12 mouse cellular contexts compared by ENCODE assay signal in the genomic region with DNA sequence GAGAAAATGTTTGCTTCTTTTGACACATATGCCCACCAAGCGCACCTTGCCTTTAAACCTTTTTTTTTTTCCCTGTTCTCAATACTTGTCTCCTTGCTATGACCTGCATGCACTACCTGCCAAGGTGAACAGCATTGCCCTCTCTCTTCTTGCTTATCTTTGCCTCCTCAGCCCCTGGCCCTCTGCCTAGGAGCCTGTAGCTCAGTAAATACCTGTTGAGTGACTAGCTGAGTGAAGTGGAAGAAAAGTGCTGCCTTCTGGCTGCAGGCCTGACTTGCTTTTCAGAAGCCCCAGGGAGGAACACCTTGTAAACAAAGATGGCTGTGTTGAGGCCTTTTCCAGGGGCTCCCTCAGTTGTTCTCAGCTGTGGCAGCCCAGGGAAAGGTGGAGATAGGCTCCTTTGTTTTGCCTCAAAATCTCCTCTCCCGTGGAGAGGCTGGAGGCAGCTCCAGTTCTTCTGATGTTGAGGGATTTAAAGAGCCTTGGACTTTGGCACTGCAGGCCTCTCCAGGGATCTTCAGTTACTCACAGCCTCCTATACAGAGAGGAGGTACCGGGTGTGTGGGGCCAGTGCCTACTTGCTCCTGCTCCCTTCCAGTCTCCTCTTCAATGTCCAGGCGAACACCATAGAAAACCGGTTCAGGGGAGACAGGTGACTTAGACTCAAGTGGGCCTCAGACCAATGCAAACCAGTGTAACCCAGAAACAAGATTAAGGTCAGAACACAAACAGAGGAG.
DNase-seq lines count a peak whose midpoint lies in the region; ATAC-seq lines count a peak whose summit lies in the region.
"Had no signal": no experiment of that assay in that cellular context is flagged by ENCODE, and none has a peak within 500 bp of the region (broad histone marks: within the 10 kb centered on the region; RNA-seq: fewer than 3 reads in every experiment).

No protein-coding gene starts in this region.

- no peaks in the 10 kb centered on the region for H3K27me3 ChIP-seq in forebrain, embryonic 10.5 days (ENCODE audit: poor library complexity, severe bottlenecking)
- no peaks in the 10 kb centered on the region for H3K27me3 ChIP-seq in forebrain, embryonic 13.5 days
- no peaks in the 10 kb centered on the region for H3K27me3 ChIP-seq in heart, embryonic 12.5 days (replicated peaks)
- H3K27me3 ChIP-seq in intestine, embryonic 16.5 days (replicated peaks; ENCODE audit: control insufficient read depth, insufficient read depth, low read length), result no peaks in the 10 kb centered on the region
- no peaks in the 10 kb centered on the region for H3K27me3 ChIP-seq in neural tube, embryonic 15.5 days (replicated peaks)

- H3K27ac ChIP-seq in forebrain, embryonic 10.5 days, result 0 out of 2 replicates have a peak overlapping the region, but pooled peaks have one; percentile 11
- H3K27ac ChIP-seq in forebrain, embryonic 13.5 days, result no peak overlapping the region
- peak overlapping the region; percentile 85 for H3K27ac ChIP-seq in heart, embryonic 12.5 days (ENCODE audit: poor library complexity, severe bottlenecking)
- H3K27ac ChIP-seq in intestine, embryonic 16.5 days (ENCODE audit: low read length), result peak overlapping the region; percentile 36; the same call in 1 of the 2 replicates
- H3K27ac ChIP-seq in neural tube, embryonic 15.5 days (replicated peaks), result no peak overlapping the region
- H3K27ac ChIP-seq: hindbrain, embryonic 14.5 days; liver, embryonic 14.5 days; midbrain, embryonic 10.5 days had no signal

- no peak overlapping the region for H3K9ac ChIP-seq in forebrain, embryonic 13.5 days
- no peak overlapping the region for H3K9ac ChIP-seq in heart, embryonic 12.5 days
- H3K9ac ChIP-seq in intestine, embryonic 16.5 days (ENCODE audit: low read depth, low read length), result no peak overlapping the region
- no peak overlapping the region for H3K9ac ChIP-seq in neural tube, embryonic 15.5 days (replicated peaks)
- H3K9ac ChIP-seq: hindbrain, embryonic 14.5 days; liver, embryonic 14.5 days had no signal

- no peaks in the 10 kb centered on the region for H3K9me3 ChIP-seq in forebrain, embryonic 10.5 days
- no peaks in the 10 kb centered on the region for H3K9me3 ChIP-seq in forebrain, embryonic 13.5 days (replicated peaks)
- 0 out of 2 replicates have a peak, but pooled peaks cover 3% of the 10 kb centered on the region for H3K9me3 ChIP-seq in heart, embryonic 12.5 days (replicated peaks)
- no peaks in the 10 kb centered on the region for H3K9me3 ChIP-seq in intestine, embryonic 16.5 days (ENCODE audit: control insufficient read depth, low read length)
- no peaks in the 10 kb centered on the region for H3K9me3 ChIP-seq in neural tube, embryonic 15.5 days (replicated peaks)
- H3K9me3 ChIP-seq: midbrain, embryonic 10.5 days had no signal

- no peak overlapping the region for H3K4me3 ChIP-seq in forebrain, embryonic 10.5 days
- no peak overlapping the region for H3K4me3 ChIP-seq in forebrain, embryonic 13.5 days
- H3K4me3 ChIP-seq in heart, embryonic 12.5 days, result no peak overlapping the region
- no peak overlapping the region for H3K4me3 ChIP-seq in intestine, embryonic 16.5 days (ENCODE audit: low read length)
- no peak overlapping the region for H3K4me3 ChIP-seq in neural tube, embryonic 15.5 days (replicated peaks)
- H3K4me3 ChIP-seq: midbrain, embryonic 10.5 days had no signal

- WGBS in forebrain, embryonic 10.5 days, result 45% methylated on average over 5 of the region's 5 CpGs
- WGBS in forebrain, embryonic 13.5 days, result 45% methylated on average over 5 of the region's 5 CpGs
- WGBS in heart, embryonic 12.5 days, result 61% methylated on average over 5 of the region's 5 CpGs
- 60% methylated on average over 5 of the region's 5 CpGs for WGBS in intestine, embryonic 16.5 days
- WGBS in neural tube, embryonic 15.5 days, result 73% methylated on average over 5 of the region's 5 CpGs

- no peak for DNase-seq in forebrain, embryonic 10.5 days (ENCODE audit: extremely low spot score, low spot score)
- peak; percentile 84 for DNase-seq in lung, postnatal 25 days (ENCODE audit: low spot score)
- DNase-seq in T-cell, adult 2 months (ENCODE audit: low spot score), result no peak
- DNase-seq in spleen, postnatal 4 days (ENCODE audit: low spot score in 2 of 2), result no peak
- DNase-seq: left cerebral cortex, postnatal 4 days had no signal

- peaks cover 19% of the 10 kb centered on the region for H3K4me1 ChIP-seq in forebrain, embryonic 10.5 days
- H3K4me1 ChIP-seq in forebrain, embryonic 13.5 days, result peaks cover 11% of the 10 kb centered on the region
- H3K4me1 ChIP-seq in heart, embryonic 12.5 days (replicated peaks), result peaks cover 60% of the 10 kb centered on the region
- H3K4me1 ChIP-seq in intestine, embryonic 16.5 days (ENCODE audit: control insufficient read depth, insufficient read depth, low read length), result peaks cover 14% of the 10 kb centered on the region
- H3K4me1 ChIP-seq in neural tube, embryonic 15.5 days, result peaks cover 11% of the 10 kb centered on the region

- no peak for ATAC-seq in forebrain, embryonic 13.5 days
- no peak for ATAC-seq in heart, embryonic 12.5 days (ENCODE audit: insufficient number of reproducible peaks, low FRiP score)
- peak; percentile 74 for ATAC-seq in intestine, embryonic 16.5 days
- ATAC-seq in neural tube, embryonic 15.5 days (ENCODE audit: low FRiP score), result no peak

- no peak overlapping the region for H3K4me2 ChIP-seq in forebrain, embryonic 13.5 days
- no peak overlapping the region for H3K4me2 ChIP-seq in heart, embryonic 12.5 days
- H3K4me2 ChIP-seq in intestine, embryonic 16.5 days (ENCODE audit: low read depth, low read length), result no peak overlapping the region
- no peak overlapping the region for H3K4me2 ChIP-seq in neural tube, embryonic 15.5 days
- H3K4me2 ChIP-seq: hindbrain, embryonic 14.5 days had no signal

- H3K36me3 ChIP-seq in forebrain, embryonic 10.5 days (replicated peaks), result no peaks in the 10 kb centered on the region
- H3K36me3 ChIP-seq in forebrain, embryonic 13.5 days (ENCODE audit: poor library complexity, severe bottlenecking), result no peaks in the 10 kb centered on the region
- peaks cover 6% of the 10 kb centered on the region; the same call in 1 of the 2 replicates for H3K36me3 ChIP-seq in heart, embryonic 12.5 days
- no peaks in the 10 kb centered on the region for H3K36me3 ChIP-seq in intestine, embryonic 16.5 days (ENCODE audit: control insufficient read depth, insufficient read depth, low read length)
- H3K36me3 ChIP-seq in neural tube, embryonic 15.5 days, result no peaks in the 10 kb centered on the region
- H3K36me3 ChIP-seq: midbrain, embryonic 10.5 days had no signal

Comparison
In these comparisons a context has a peak if more than half of its experiments do, and no peak if none do; other contexts are left out.
1. H3K27ac ChIP-seq: peak in forebrain, embryonic 10.5 days (single experiment), heart, embryonic 12.5 days (single experiment) and intestine, embryonic 16.5 days (single experiment); none in forebrain, embryonic 13.5 days (single experiment) and neural tube, embryonic 15.5 days (single experiment).